Mouse (Mus musculus) urinary bladder, postnatal 10 days (tissue): ENCODE measurements around the gene Serf2.

Source experiments
- DNase-seq: peaks from one replicate; pipeline ENCODE4 v3.0.0; 2022; ENCODE audit warnings: low spot score

Gene Serf2

GRCm38 (mm10) chr2:121505942-121506882, 57.2 kb downstream of the Serf2 start, which contains the start of the genes Mfap1a and Wdr76:
Gene Mfap1a (minus strand): TSS chr2:121506665.
Gene Wdr76 (plus strand): TSS chr2:121506723.
- peak; percentile 29 for DNase-seq

GRCm38 (mm10) chr2:121507173-121507950, 58.4 kb downstream of the Serf2 start:
- no peak for DNase-seq
